Mouse (Mus musculus): ENCODE data around the gene Gm21788.
"Not testable (repeated sequence)": the region's sequence is repeated elsewhere in the genome, so short reads cannot be mapped to it uniquely, and the experiment has no call there.

Gene Gm21788

DNA sequence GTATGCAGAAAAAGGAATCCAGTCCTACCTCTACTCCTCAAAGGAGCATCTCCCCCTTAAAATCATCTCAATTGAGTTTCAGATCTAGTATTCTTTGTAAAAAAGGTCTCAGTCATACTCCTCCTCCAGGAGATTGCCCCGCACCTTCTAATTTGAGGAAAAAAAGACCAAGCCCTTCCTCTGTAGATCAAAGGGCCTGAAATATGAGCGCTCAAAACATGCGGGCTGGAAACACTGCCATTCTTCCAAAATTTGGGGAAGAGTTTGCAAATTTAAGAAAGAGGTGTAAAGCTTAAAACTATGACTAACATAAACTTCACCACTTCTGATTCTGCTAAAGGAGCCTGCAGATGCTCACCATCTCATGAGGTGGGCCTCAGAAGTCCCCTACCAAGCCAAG is at the start of gene Gm21788:
Gene Gm21788 (plus strand): TSS at position 301 of the 400 bp plus-strand sequence.
- not testable (repeated sequence) for DNase-seq
